Mouse (Mus musculus) kidney, postnatal 14 days (tissue): ENCODE data around the gene Nek8.

Source experiments
- DNase-seq: peaks from one replicate; pipeline ENCODE4 v3.0.0; 2022; ENCODE audit warnings: mixed read lengths

Nek8 gene

DNA sequence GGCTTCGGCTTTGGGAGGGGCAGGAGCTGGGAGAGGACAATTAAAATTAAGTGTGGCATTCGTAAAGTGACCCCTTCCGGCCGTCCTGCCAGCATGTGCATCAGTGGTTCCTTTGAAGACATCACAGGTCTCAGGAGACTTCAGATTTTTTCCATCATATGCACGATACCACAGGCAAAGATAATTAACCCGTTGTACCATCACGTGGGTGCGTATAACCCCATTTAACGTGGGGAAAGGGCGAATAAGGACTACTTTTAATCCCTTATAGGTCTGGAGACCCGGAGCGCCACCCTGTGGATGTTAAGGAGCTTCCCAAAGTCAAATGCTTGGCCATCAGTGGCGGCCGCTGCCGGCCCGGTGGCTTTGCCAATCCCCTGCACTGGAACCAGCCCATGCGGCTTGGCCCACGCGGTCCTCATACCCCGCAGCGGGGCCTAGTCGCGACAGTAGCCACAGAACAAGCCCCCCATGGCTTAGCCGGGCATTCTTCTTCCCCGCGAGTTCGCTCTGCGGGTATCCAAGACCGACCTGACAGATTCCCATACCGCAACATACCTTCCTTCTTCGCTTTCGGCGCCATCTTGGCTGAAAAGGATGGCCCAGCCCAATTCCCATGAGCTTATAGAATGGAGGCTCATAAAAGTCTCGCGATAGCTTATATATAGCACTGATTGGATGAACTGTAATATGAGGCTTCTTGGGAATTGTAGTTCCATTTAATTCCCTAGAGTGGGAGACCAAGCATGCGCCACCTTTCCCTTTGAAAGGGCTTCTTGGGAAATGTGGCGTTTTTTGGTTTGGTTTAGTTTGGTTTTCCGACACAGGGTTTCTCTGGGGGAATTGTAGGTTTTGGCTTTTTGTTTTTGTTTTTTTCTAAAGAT, 6.7 kb upstream of the Nek8 start, which contains the start of gene Rpl23a:
Gene Rpl23a (minus strand): TSS at position 624 of the 884 bp plus-strand sequence.
- DNase-seq, result peak; percentile 88

DNA sequence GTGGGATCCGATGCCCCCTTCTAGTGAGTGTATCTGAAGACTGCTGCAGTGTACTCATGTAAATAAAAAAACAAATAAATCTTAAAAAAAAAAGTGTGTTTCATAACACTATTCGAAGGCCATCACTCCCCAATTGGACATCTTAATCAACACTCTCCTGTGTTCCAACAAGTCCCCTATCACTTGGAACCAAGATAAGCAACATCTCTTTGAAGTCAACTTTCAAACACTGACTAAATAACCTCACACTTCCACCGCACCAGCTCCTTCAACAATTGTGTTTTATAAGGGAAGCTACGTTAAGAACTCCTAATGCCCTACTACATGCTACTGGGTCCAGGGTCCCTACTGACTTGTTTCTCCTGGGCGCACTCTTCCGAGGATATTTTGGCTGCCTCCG, 6.0 kb upstream of the Nek8 start:
- DNase-seq, result no peak

DNA sequence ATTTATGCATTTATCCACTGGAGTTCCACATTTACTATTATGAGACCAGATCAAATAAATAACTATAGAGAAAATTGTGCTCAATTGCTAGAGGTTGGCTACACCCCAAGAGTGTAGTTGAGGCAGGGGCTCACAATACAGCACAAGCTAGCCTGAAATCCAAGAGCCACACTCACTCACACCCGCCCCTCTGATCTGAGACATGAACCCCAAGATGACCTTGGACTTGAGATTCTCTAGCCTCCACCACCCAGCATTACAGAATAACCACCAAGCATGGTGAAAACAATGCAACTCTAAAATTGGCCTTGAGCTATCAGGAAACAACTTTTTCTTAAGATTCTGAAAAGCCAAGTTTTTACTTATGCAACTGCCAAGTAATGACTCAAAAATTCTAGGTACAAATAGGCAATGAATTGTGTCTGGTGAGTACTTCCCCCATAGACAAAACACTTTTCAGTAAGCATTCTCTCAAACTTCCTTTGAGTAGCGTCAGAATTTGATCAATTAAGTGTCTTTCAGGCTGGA, 5.4 kb upstream of the Nek8 start:
- no peak for DNase-seq

DNA sequence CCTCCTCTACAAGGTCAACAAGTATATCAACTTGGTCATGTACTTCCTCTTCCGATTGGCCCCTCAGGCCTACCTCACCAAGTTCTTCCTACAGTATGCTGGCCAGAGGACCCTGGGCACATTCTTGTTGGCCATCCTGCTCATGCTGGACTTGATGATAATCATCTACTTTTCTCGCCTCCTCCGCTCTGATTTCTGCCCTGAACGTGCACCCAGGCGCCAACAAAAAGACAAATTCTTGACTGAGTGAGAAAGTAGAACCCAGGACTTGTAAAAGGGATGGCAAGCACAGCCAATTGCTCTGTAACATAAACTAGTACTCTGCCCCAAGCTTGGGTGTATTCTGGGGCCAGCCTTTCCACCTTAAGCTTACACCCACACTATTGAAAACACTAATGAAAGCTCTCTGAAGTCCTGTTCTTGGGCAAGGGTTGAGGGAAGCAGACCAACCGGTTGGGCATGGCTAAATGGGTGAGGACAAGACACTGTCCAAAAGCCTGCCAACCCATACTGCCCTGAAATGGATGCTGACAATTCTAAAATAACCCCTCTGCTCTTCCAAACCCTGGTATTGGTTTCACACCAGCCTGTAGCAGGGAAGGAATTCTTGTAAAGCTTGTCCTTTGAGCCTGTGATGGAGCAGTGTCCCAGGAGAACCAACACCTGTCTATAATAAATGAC, 3.7 kb upstream of the Nek8 start:
- no peak for DNase-seq

DNA sequence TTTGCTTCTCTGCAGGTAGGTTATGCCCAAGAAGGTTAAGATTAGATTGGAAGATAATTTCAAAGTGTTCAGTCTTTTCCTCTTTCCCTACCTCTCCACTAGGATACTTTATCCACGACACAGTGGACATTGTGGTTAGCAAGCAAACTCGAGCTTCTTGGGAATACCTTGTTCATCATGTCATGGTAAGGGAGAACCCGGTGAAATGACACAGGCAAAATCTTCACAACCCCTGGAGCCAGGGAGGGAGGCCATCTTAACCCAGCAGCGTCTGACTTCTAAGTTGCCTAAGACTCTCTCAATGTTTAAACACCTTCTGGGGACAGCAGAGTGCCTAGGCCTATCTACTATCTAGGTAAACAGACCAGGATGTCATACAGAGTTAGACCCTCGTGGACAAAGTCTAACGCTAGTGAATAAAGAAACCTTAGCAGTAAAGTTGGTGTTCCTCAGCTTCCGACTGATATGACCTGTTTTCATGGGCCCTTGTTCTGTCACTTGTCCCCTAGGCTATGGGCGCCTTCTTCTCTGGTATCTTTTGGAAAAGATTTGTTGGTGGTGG, 3.0 kb upstream of the Nek8 start:
- no peak for DNase-seq

DNA sequence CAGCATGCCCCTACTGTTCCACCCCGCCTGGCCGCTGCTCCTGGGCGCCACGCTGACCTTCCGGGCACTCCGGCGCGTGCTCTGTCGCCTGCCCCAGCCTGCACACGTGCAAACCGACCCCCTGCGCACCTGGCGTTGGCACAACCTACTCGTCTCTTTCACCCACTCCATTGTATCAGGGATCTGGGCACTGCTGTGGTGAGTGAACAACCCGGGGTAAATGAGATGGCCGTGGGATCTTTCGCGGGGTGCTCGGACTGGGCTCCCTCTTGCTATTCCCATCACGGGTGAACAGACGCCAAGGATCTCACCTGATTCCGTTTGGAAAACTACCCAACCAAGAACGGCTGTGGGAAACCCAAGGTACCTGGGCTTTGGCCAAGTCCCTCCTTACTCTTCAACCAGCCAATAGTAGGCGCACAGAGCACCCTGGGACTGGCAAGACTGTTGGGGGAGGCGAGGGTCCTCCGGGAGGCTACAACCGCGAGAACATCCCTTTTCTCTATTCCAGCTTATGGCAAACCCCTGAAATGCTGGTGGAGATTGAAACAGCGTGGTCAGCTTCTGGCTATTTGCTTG, 2.5 kb upstream of the Nek8 start:
- peak; percentile 90 for DNase-seq

DNA sequence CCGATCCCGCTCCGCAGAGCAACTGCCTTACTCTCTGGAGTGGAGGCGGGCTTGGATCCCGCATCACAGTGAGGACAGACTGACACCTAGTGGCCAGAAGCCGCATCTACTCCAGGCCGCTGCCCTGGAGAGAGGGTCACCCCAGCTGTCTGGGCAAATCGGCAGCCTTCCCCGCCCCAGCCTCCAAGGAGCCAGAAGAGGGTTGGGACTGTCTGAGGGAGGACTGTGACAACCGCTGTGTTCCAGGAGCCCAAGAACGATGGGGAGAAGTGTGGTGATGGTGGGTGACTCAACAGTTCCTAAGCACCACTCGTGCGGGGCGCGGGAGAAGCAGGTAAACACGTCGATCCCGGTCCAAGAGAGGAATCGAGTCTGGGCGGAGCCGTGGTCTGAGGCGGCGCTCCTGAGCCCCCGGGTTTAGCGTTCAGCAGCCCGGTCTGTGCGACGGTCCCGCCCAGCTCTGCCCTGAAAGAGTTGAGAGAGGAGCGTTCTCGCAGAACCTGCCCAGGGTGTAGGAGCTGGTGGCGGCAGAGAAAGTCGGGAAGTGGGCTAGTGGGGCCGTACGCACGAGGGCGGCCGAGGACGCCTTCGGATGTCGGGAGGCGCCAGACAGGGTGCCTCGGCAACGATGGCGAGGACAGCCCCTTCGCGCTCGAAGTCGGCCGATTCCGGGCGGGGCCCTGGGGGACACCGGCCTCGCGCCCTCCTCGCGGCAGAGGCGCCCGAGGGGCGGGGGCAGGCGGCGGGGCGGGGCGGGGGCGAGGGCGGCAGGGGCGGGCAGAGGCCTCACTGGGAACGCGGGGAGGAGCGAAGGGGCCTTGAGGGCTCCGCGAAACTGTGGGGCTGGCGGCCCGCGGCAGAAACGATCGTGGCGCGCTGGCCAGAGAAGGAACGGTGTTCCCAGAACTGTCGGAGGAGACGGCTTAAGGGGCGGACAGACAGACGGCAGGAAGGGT, 1.7 kb upstream of the Nek8 start:
- DNase-seq, result peak; percentile 98

DNA sequence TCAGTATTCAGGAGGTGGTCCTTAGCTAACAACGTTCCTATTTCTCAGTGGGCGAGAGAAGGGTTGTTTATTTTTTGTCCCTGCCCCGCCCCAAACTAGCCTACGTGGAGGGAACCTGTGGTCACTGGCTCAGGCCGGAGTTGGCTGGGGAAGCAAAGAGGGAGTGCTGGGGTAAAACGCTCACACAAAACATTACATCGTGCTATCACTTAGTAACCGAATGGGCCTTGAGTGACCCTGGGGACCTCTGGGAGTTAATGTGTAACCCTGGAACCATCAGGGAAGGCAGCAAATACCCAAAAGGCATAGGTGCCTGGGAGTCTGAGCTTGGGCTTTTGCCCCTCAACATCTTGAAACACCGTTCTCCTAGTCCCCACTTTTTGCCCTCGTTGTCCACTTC, 962 bp upstream of the Nek8 start:
- peak; percentile 89 for DNase-seq

DNA sequence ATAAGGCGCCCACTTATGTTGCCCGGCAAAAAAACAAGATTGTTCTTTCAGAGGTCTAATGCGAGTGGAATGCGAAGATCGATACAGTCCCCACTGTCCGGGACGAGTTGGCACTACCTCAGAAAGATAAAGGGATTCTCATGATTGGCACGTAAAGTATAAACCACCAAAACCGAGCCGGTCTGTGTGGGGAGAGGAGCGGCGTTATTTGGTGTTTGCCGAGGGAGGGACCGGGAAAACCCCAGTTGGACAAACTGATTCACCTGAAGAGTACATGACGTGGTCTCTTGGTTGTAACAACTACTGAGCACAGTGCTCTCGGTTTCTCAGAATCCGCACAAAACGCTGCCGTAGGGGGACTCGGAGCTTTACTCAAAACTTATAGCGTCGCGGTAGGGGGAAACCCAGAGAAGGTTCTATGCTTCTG, 443 bp upstream of the Nek8 start:
- DNase-seq, result no peak

DNA sequence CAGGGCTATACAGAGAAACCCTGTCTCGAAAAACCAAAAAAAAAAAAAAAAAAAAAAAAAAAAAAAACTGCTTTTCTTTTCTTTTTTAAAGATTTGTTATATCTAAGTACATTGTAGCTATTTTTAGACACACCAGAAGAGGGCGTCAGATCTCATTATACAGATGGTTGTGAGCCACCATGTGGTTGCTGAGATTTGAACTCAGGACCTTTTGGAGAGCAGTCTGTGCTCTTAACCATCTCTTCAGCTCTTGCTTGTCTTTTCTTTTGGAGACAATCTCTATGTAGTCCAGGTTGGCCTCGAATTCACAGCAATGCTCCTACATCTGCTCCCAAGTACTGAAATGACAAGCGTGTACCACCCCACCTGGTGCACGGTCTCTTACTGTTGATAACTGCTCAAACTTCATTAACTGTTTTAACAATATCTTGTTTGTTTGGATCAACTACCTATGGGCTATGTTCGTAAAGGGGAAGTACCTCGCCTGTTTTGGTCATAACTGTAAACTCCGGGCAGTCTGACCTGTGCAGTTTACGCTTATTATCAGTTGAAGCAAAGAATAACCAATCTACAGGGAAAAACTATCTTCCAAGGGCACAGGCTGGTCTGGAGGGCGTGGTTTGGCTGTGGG, 589 bp downstream of the Nek8 start:
- no peak for DNase-seq

DNA sequence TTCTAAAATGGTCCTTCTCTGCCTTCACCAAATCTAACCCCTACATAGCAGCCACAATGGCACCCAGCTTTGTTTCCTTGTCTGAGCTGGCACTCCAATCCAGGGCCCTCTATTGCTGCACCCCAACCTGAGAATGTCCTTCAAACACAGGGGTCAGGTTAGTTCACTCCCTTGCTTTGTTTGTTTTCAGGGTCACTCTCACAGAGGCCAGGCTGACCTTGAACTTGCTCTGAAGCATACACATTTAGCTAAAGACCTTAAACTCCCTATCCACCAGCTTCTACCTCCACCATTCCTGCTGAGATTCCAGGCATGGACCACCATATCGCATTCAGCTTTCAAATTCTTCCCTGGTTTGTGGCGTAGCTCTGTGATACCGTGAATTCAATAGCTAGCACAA, 2.0 kb downstream of the Nek8 start:
- DNase-seq, result no peak

DNA sequence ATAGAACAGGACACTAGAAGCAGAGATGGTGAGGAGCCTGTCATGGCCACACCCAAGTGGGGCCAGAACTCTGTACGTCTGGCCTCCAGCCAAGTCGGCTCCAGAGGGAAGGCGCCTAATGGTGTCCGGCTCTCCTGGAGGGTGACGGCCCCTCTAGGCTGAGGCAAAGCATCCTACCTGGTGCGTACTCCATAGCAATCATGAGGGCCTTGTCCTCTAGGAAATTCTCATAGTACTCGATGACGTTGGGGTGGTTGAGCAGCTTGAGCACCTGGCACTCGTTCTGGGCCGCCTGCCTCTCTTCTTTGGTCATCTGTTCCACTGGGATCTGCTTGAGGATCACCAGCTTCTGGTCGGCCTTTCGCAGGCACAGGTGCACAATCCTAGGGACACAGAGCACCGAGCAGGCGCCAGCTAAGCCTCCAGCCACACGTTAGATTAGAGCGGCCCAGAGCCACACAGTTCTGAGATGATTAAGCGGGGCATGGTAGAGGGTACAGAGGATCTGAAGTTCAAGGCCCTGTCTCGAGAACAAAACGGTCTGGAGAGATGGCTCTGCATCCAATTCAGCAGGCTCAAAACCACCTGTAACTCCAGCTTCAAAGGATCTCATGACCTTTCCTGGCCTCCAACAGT, 3.6 kb downstream of the Nek8 start:
- no peak for DNase-seq

DNA sequence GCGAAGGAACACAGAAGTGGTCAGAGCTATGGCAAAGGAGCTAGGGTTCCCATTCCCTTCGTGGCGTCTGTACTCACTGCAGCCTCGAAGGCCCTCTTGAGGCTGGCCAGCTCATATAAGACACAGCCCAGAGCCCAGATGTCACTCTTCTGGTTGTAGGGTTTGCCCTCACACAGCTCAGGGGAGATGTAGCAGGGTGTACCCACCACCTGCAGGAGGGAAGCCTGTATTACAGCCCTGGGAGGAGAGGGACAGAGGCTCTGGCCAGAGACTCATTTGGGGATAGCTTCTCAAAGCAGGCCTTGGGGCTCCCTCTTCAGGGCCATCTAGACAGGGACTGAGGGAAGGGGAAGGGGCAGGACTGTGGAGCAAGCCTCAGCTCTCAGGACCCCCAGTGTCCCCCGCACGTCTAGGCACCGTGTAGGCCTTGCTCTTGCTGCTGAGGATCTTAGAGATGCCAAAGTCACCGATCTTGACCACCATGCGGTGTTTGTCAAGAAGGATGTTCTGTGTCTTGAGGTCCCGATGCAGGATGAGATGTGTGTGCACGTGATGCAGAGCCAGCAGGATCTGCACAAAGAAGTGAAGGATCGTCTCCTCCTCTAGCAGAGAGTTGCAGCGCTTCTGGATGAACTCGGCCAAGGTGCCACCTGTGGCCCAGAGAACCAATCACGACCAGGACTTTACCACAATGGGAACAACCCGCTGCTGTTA, 4.3 kb downstream of the Nek8 start:
- no peak for DNase-seq

DNA sequence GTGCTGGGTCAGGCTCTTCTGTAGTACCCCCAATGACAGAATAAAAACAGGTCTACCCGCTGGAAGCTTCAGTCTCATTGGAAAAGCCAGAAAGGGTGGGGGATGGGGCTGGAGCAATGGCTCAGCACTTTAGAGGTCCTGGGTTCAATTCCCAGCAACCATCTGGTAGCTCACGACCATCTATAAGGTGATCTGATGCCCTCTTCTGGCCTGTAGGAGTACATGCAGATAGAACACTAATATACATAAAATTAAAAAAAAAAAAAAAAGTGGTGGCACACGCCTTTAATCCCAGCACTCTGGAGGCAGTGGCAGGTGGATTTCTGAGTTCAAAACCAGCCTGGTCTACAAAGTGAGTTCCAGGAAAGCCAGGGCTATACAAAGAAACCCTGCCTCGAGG, 5.1 kb downstream of the Nek8 start:
- no peak for DNase-seq

DNA sequence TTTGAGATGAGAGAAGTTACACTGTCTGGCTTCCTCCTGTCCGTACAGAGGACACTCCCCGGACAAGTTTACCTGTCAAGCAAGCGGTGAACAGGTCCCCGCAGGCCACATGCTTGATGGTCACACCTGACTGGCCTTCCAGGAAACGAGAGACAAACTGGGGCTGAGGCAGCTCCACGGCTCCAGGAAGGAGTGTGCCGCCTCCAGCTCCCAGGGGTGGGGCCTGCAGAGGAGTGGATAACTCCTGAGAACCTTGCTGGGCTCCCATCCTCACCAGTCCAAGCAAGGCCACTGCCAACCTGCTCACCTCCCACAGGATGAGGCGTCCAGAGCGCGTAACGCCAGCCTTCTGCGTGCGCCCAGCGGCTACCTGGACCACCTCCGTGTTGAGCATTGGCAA, 6.2 kb downstream of the Nek8 start:
- peak; percentile 56 for DNase-seq

DNA sequence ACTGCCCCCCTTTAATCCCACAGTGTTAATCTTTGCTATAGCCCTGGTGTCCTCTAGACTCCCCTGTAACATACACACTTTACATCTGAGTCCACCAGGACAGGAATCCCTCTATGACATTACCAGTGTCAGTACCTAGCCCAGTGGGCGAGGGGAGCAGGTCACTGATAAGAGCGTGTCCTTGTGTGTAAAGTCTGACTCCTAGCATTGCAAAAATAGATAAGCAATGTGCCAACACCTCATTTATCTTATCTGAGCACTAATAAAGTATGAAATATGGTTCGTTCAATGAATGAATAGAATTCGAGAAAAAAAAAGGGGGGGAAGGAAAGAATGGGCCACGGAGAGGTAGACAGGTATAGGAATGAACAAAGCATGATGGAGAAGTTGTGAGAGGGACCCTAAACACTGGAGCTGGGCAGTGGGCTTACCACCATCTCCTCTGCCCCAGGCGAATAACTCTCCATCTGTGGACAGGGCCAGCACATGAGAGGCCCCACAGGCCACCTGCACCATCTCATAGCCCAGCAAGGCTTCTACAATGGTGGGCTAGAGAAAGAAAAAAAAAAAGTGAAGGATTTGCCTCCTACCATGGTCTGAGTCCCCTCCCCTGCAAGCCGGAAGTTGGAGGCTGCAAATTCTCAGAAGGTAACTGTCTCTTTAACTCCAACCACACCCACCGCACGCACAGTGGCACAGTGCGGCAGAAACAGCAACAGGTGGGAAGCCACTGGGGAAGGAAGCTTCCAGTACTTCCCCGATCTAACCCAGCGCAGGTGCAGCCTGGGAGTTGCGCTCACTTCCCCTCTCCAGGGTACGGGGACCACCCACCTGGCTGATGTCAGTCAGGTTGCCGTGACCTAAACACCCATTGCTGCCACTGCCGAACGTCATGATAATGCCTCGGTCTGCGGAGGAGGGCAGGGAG, 7.7 kb downstream of the Nek8 start:
- DNase-seq, result no peak

DNA sequence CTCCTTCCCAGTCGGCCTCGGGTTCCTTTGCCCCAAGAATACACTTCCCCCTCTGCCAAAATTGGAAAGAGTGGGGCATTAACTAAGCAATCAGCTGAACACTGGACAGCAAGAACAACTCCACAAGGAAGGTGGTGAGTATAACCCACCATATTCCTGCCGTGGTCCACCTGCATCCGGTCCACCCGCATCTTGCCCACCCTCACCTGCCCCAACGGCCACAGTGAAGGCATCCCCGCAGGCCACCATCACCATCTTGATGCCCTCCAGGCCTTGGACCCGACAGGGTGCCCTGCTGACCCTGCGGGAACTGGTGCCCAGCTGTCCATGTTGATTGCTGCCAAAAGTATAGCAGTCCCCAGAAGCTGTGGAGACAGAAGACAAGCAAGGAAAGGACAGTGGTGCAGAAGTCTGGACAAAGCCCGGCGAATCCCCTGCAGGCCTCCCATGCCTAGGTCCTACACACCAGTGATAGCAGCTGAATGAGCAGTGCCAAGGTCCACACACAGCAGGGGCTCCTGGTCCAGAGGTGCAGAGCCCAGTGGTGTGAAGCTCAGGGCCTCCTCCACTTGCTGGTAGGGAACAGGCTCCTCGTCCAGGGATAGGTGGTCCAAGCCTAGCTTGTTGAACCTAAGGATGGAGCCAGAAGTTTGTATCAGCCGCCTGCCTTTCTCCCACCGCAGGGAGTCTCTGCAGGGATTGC, 9.1 kb downstream of the Nek8 start:
- no peak for DNase-seq

DNA sequence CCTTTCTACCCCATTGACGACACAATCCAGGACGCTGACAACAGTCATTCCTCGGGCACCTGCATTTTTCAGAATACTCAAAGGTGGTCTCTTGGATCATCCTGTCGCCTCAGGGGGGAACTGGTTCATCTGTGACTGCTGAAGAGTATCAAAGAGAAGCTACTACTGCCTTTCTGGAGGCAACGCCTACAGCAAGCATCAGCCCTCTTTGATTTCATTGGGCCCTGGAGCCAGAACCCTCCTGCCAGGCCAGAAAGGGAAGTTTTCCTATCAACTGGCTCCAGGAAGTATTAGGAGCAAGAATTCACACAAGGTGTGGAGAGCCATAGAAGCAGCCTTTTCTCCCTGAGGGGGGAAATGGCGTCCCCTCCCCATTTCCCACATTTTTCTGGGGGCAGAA, 9.8 kb downstream of the Nek8 start:
- no peak for DNase-seq

DNA sequence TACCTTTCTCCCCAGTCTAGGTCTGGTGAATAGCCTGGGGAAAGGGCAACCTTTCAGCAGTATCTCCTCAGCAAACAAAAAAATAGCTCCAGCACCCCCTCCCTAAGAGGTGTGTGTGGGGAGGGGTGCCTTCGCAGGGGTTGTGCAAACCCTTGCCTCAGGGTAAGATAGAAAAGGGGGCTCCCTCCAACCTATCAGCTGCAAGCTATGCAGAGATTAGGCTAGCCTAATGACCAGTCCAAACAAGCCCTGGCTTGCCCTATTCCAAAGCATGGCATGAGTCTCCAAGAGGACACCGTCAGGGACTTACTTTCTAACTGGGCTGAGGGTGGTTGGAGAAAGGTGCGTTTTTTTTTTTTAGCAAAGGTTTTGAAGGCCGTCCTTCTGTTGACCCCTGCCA, 10.3 kb downstream of the Nek8 start:
- no peak for DNase-seq
